Mouse (Mus musculus): ENCODE measurements at regions not wholly inside any gene's neighbourhood (a gene's known extent, or its start where the extent isn't known, plus 50 kb on each side); places are given as distances from the start of the nearest gene placed in this dataset.

DNA sequence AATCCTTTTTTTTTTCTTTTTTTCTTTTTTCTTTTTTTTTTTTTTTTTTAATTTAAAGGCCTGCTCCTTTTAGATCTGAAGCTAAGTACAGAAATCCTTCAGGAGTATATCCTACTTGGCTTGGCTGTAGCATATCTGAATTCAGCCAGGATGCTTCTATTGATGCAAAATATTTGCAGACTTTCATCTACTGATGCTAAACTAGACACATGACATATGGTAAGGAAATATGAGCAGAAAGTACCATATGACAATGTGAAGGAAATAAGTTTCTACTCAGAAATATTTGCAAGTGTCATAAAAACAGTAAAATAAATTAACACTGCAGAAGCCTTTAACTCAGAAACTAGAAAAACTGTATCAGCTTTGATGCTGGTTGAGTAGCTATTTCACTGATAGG lies 61.4 kb upstream of the Myo3a start:
- TF ChIP-seq CTCF (IDR thresholded peaks at IDR 0.05; ENCODE audit: low read depth, low read length) (no peak), POLR2A (IDR thresholded peaks at IDR 0.05; ENCODE audit: borderline replicate concordance, low read depth, low read length) (no peak)

All from bone marrow macrophage, adult 2 months (primary cell).